13 mouse cellular contexts compared by ENCODE assay signal in the genomic region with DNA sequence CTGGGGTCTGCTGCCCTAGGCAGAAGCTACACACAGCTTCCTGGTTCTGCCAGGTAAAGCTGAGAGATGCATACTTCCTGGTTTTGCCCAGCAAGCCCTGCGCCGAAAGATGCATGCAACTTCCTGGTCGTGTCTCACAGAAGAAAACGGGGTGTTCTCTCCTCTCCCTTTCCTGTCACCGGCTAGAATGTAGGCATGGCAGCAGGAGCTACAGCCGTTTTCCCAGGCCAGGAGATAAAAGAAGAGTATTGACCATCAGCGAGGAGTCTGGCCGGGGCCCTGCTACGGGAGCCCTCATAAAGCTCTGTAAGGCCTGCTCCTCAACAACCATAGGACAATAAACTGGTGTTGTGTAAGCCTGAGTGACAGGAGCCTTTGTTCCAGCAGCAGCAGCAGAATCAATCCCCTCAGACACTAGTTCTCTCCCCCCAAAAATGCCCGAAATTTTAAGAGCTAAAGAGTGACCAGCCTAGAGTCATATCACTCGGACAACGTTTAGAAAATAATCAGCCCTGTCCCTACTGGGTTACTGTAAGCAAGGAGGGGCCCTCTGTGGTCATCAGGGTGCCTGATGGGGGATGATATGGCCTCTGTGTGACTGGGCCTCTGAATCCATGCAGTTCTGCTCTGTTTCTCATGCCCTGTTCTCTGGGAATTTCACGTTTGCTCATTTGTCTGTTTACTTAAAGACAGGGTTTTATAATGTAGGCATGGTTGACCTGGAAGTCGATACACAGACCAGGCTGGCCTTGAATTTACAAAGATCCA. TPM values are rescaled to one million over a fixed set of nuclear protein-coding genes. Genes with fewer than 3 reads are reported as not detected.
A peak's percentile ranks its signal among the peaks of the same experiment; 100 is the strongest.
DNase-seq lines count a peak whose midpoint lies in the region; ATAC-seq lines count a peak whose summit lies in the region.
"Had no signal": no experiment of that assay in that cellular context is flagged by ENCODE, and none has a peak within 500 bp of the region (broad histone marks: within the 10 kb centered on the region; RNA-seq: fewer than 3 reads in every experiment).

No protein-coding gene starts in this region.

- H3K4me3 ChIP-seq in midbrain, embryonic 10.5 days = peak overlapping the region; percentile 5; the same call in 1 of the 2 replicates
- no peak overlapping the region for H3K4me3 ChIP-seq in midbrain, embryonic 16.5 days (ENCODE audit: low read depth, low read length)
- no peak overlapping the region for H3K4me3 ChIP-seq in limb, embryonic 10.5 days

- WGBS in midbrain, embryonic 10.5 days = 32% methylated on average over 14 of the region's 14 CpGs
- WGBS in midbrain, embryonic 16.5 days = 16% methylated on average over 14 of the region's 14 CpGs
- WGBS in limb, embryonic 10.5 days = 42% methylated on average over 14 of the region's 14 CpGs

- H3K4me1 ChIP-seq in midbrain, embryonic 10.5 days = peaks cover 64% of the 10 kb centered on the region
- H3K4me1 ChIP-seq in midbrain, embryonic 16.5 days (ENCODE audit: control insufficient read depth, insufficient read depth, low read length) = peaks cover 16% of the 10 kb centered on the region
- H3K4me1 ChIP-seq in limb, embryonic 10.5 days = peaks cover 21% of the 10 kb centered on the region

- H3K27me3 ChIP-seq in midbrain, embryonic 10.5 days (ENCODE audit: low read depth, poor library complexity, severe bottlenecking) = no peaks in the 10 kb centered on the region
- H3K27me3 ChIP-seq in midbrain, embryonic 16.5 days (ENCODE audit: control insufficient read depth, insufficient read depth, low read depth, low read length) = no peaks in the 10 kb centered on the region
- no peaks in the 10 kb centered on the region for H3K27me3 ChIP-seq in limb, embryonic 10.5 days (ENCODE audit: low read depth, poor library complexity, severe bottlenecking)

- H3K27ac ChIP-seq in midbrain, embryonic 10.5 days (replicated peaks) = peak overlapping the region; percentile 86
- no peak overlapping the region for H3K27ac ChIP-seq in midbrain, embryonic 16.5 days (ENCODE audit: low read length)
- H3K27ac ChIP-seq in limb, embryonic 10.5 days = peak overlapping the region; percentile 56

- H3K36me3 ChIP-seq in midbrain, embryonic 10.5 days = no peaks in the 10 kb centered on the region
- no peaks in the 10 kb centered on the region for H3K36me3 ChIP-seq in midbrain, embryonic 16.5 days (ENCODE audit: control insufficient read depth, insufficient read depth, low read length)
- no peaks in the 10 kb centered on the region for H3K36me3 ChIP-seq in limb, embryonic 10.5 days
- H3K36me3 ChIP-seq: G1E had no signal

- no peak overlapping the region for H3K9ac ChIP-seq in midbrain, embryonic 16.5 days (ENCODE audit: low read depth, low read length)
- H3K9ac ChIP-seq: liver, postnatal 0 days had no signal

- no peak overlapping the region for H3K4me2 ChIP-seq in midbrain, embryonic 16.5 days (ENCODE audit: low read length)

- DNase-seq in midbrain, embryonic 10.5 days (ENCODE audit: low spot score) = peak; percentile 72
- peak; percentile 33 for DNase-seq in embryo, embryonic 9.5 days (ENCODE audit: extremely low spot score)
- no peak for DNase-seq in limb, embryonic 10.5 days (ENCODE audit: low spot score)
- DNase-seq in thymus, postnatal 10 days (ENCODE audit: low spot score in 2 of 2) = peak; percentile 48 to 65
- DNase-seq in kidney, adult 11 months = no peak
- DNase-seq in adrenal gland, adult 18-20 months (ENCODE audit: low spot score in 2 of 2) = no peak
- DNase-seq: adrenal gland, postnatal 25 days; kidney, postnatal 14 days; liver, postnatal 0 days had no signal

- peaks cover under 1% of the 10 kb centered on the region; the same call in 1 of the 2 replicates for H3K9me3 ChIP-seq in midbrain, embryonic 10.5 days (replicated peaks)
- H3K9me3 ChIP-seq in midbrain, embryonic 16.5 days (replicated peaks; ENCODE audit: control insufficient read depth, low read length, poor library complexity, severe bottlenecking) = peaks cover under 1% of the 10 kb centered on the region
- H3K9me3 ChIP-seq in limb, embryonic 10.5 days (replicated peaks) = no peaks in the 10 kb centered on the region
- H3K9me3 ChIP-seq: G1E had no signal

- ATAC-seq in midbrain, embryonic 16.5 days = no peak
- no peak for ATAC-seq in frontal cortex, adult (ENCODE audit: low TSS enrichment)
- ATAC-seq: liver, postnatal 0 days had no signal

RNA-seq across cellular contexts. Expression of a gene that starts 13.9 kb away (rescaled TPM):
- 28.5 and 32.0 TPM in 2 replicates for polyA plus RNA-seq in midbrain, embryonic 10.5 days (2016; fragmentation: Nextera tagmentation; extraction: Ambion mirVana)
- polyA plus RNA-seq in midbrain, embryonic 16.5 days (2015; fragmentation: Nextera tagmentation; extraction: Ambion mirVana) = 5.3 and 7.4 TPM in 2 replicates
- 10.3 and 12.9 TPM in 2 replicates for polyA plus RNA-seq in limb, embryonic 10.5 days (2016; fragmentation: Nextera tagmentation; extraction: Ambion mirVana)
- 10 to 100 TPM; 14.0 to 18.5 TPM for total RNA-seq in adrenal gland, adult 18-20 months (2021)
- total RNA-seq: monocyte, adult 5-6 weeks had no signal

Comparison
In these comparisons a context has a peak if more than half of its experiments do, and no peak if none do; other contexts are left out.
1. DNase-seq: peak in midbrain, embryonic 10.5 days (single experiment), embryo, embryonic 9.5 days (single experiment) and thymus, postnatal 10 days (2 of 2); none in limb, embryonic 10.5 days (single experiment), kidney, adult 11 months (single experiment) and adrenal gland, adult 18-20 months (0 of 2).